Mouse (Mus musculus) CH12.LX (cell line): ENCODE measurements around the gene Tnrc6b. TPM values are rescaled to one million over a fixed set of nuclear protein-coding genes. Genes with fewer than 3 reads are reported as not detected.

ENCODE experiments used
- DNase-seq: peaks from one replicate; pipeline ENCODE4 v3.0.0-alpha.2; 2013; ENCODE audit errors: extremely low read depth
- H3K27ac ChIP-seq: 2 replicates; pipeline ENCODE4 v1.5.1; 2012; ENCODE audit warnings: low read depth, mild to moderate bottlenecking, control low read depth, moderate library complexity; ENCODE audit not compliant: insufficient read depth
- H3K27me3 ChIP-seq: replicated peaks from 2 replicates; pipeline ENCODE3; 2012; ENCODE audit warnings: inconsistent platforms
- H3K36me3 ChIP-seq, 2 experiments: replicated peaks in 1 of 2; 2 replicates each; pipeline versions ENCODE3 to v1.6.1; 2012; ENCODE audit warnings: inconsistent platforms in 1 of 2, low read length in 1 of 2, mild to moderate bottlenecking in 1 of 2, mixed read lengths in 1 of 2, moderate library complexity in 1 of 2; ENCODE audit not compliant: control insufficient read depth in 1 of 2, insufficient read depth in 1 of 2
- H3K4me1 ChIP-seq, 2 experiments: 2 replicates each; pipeline ENCODE4 v1.6.1; 2012; ENCODE audit warnings: inconsistent platforms in 1 of 2, moderate library complexity in 1 of 2; ENCODE audit not compliant: insufficient read depth in 2 of 2, control insufficient read depth in 1 of 2
- H3K4me2 ChIP-seq: 2 replicates; pipeline ENCODE4 v1.6.1; 2012; ENCODE audit warnings: low read depth, mild to moderate bottlenecking, control low read depth; ENCODE audit not compliant: poor library complexity, insufficient read depth, severe bottlenecking
- H3K4me3 ChIP-seq, 3 experiments: fragments of 150-350 bp in 1 of 3; sonication (generic) in 1 of 3; replicated peaks in 1 of 3; 2 replicates each; pipeline versions ENCODE3 to v1.5.1; 2011 to 2012; ENCODE audit warnings: low read depth in 2 of 3, low read length in 2 of 3, mild to moderate bottlenecking in 2 of 3, moderate library complexity in 2 of 3, control low read depth in 1 of 3, improper control_type of control experiment in 1 of 3, inconsistent platforms in 1 of 3, mixed read lengths in 1 of 3; ENCODE audit not compliant: poor library complexity in 1 of 3
- H3K79me2 ChIP-seq: replicated peaks from 2 replicates; pipeline ENCODE4 v1.6.1; 2012; ENCODE audit warnings: mild to moderate bottlenecking, moderate library complexity; ENCODE audit not compliant: control insufficient read depth, poor library complexity, insufficient read depth, severe bottlenecking; ENCODE audit errors: extremely low read depth
- H3K9ac ChIP-seq: 2 replicates; pipeline ENCODE4 v1.6.1; 2012; ENCODE audit warnings: low read depth, mild to moderate bottlenecking, control low read depth, moderate library complexity; ENCODE audit not compliant: insufficient read depth
- H3K9me3 ChIP-seq: replicated peaks from 2 replicates; pipeline ENCODE3; 2012; ENCODE audit warnings: low read length, inconsistent platforms, mixed read lengths
- BHLHE40 ChIP-seq: IDR thresholded peaks from 2 replicates; pipeline ENCODE4 v1.6.1; 2011; ENCODE audit warnings: mild to moderate bottlenecking, low read depth, low read length, improper control_type of control experiment
- CTCF ChIP-seq, 2 experiments: IDR thresholded peaks in 1 of 2; conservative IDR thresholded peaks in 1 of 2; 2 replicates each; pipeline ENCODE4 v1.5.1; 2011 to 2012; ENCODE audit warnings: low read depth in 2 of 2, low read length in 2 of 2, improper control_type of control experiment in 1 of 2, inconsistent platforms in 1 of 2, mild to moderate bottlenecking in 1 of 2, moderate library complexity in 1 of 2
- E2F4 ChIP-seq: IDR thresholded peaks from 2 replicates; pipeline ENCODE4 v1.6.1; 2011; ENCODE audit warnings: low read depth, low read length, improper control_type of control experiment; ENCODE audit not compliant: insufficient replicate concordance
- EP300 ChIP-seq: IDR thresholded peaks from 2 replicates; pipeline ENCODE4 v1.6.1; 2011; ENCODE audit warnings: low read length, improper control_type of control experiment
- ETS1 ChIP-seq: conservative IDR thresholded peaks from 2 replicates; pipeline ENCODE4 v1.6.1; 2012; ENCODE audit warnings: low read depth, mild to moderate bottlenecking, inconsistent platforms, low read length, improper control_type of control experiment, moderate library complexity
- GABPA ChIP-seq: IDR thresholded peaks from 2 replicates; pipeline ENCODE4 v1.6.1; 2012; ENCODE audit warnings: low read depth, low read length, improper control_type of control experiment, inconsistent platforms; ENCODE audit not compliant: insufficient replicate concordance
- HCFC1 ChIP-seq: IDR thresholded peaks from 2 replicates; pipeline ENCODE4 v1.6.1; 2012; ENCODE audit warnings: low read depth, mild to moderate bottlenecking, inconsistent platforms, low read length, improper control_type of control experiment
- IRF4 ChIP-seq: IDR thresholded peaks from 2 replicates; pipeline ENCODE4 v1.6.1; 2014; ENCODE audit warnings: low read depth, mild to moderate bottlenecking, inconsistent platforms, low read length, improper control_type of control experiment
- JUND ChIP-seq: conservative IDR thresholded peaks from 2 replicates; pipeline ENCODE4 v1.6.1; 2011; ENCODE audit warnings: low read depth, low read length, improper control_type of control experiment
- KAT2A ChIP-seq: IDR thresholded peaks from 2 replicates; pipeline ENCODE4 v1.6.1; 2012; ENCODE audit warnings: low read length, improper control_type of control experiment, inconsistent platforms; ENCODE audit not compliant: insufficient replicate concordance
- MAFK ChIP-seq: IDR thresholded peaks from 2 replicates; pipeline ENCODE4 v1.6.1; 2011; ENCODE audit warnings: low read length, improper control_type of control experiment; ENCODE audit not compliant: insufficient replicate concordance
- MAZ ChIP-seq: IDR thresholded peaks from 2 replicates; pipeline ENCODE4 v1.6.1; 2012; ENCODE audit warnings: low read depth, mild to moderate bottlenecking, inconsistent platforms, low read length, improper control_type of control experiment, moderate library complexity
- NRF1 ChIP-seq: IDR thresholded peaks from 2 replicates; pipeline ENCODE4 v1.6.1; 2014; ENCODE audit warnings: low read depth, mild to moderate bottlenecking, inconsistent platforms, low read length, improper control_type of control experiment, moderate library complexity
- PAX5 ChIP-seq: IDR thresholded peaks from 2 replicates; pipeline ENCODE4 v1.6.1; 2012; ENCODE audit warnings: low read length, inconsistent platforms, mixed read lengths
- RCOR1 ChIP-seq: conservative IDR thresholded peaks from 2 replicates; pipeline ENCODE4 v1.6.1; 2012; ENCODE audit warnings: low read depth, mild to moderate bottlenecking, inconsistent platforms, low read length, improper control_type of control experiment
- SMC3 ChIP-seq: IDR thresholded peaks from 2 replicates; pipeline ENCODE4 v1.6.1; 2011; ENCODE audit warnings: low read depth, low read length, improper control_type of control experiment
- USF1 ChIP-seq: IDR thresholded peaks from 2 replicates; pipeline ENCODE4 v1.6.1; 2014; ENCODE audit warnings: low read depth, mild to moderate bottlenecking, inconsistent platforms, low read length, improper control_type of control experiment
- ZKSCAN1 ChIP-seq: IDR thresholded peaks from 2 replicates; pipeline ENCODE4 v1.6.1; 2012; ENCODE audit warnings: low read depth, inconsistent platforms, low read length, improper control_type of control experiment, borderline replicate concordance
- ZMIZ1 ChIP-seq: IDR thresholded peaks from 2 replicates; pipeline ENCODE4 v1.6.1; 2012; ENCODE audit warnings: low read depth, mild to moderate bottlenecking, inconsistent platforms, low read length, improper control_type of control experiment
- dilution Hi-C: fragments of 300-500 bp; cut with MboI; formaldehyde crosslinking; loops from 2 replicates; pipeline ENCODE4 v1.14.3; 2020; ENCODE audit warnings: low sequenced_read_pairs; ENCODE audit not compliant: extremely low pct_unique_long_range_greater_than_20kb, extremely low pct_ligation_motif_present
- in situ Hi-C: fragments of 300-500 bp; cut with MboI; formaldehyde crosslinking; loops from 3 replicates; pipeline ENCODE4 v1.14.3; 2019; ENCODE audit warnings: low sequenced_read_pairs, low pct_ligation_motif_present, low pct_unique_long_range_greater_than_20kb, mixed read lengths
- polyA plus RNA-seq: library from polyadenylated mRNA; unstranded; fragments of >175 nt; gene quantifications from 2 replicates; pipeline ENCODE4 v1.2.1, GENCODE M21; 2012; ENCODE audit warnings: low read depth; ENCODE audit not compliant: insufficient read length
- total RNA-seq, 2 experiments: library from RNA; depleted of rRNA; stranded (reverse); fragments of 300-350 nt in 1 of 2; fragments of >200 nt in 1 of 2; gene quantifications; 2 replicates each; pipeline ENCODE4 v1.2.3; 2012 to 2014

The Tnrc6b gene
- total and polyA plus RNA-seq, 3 experiments, result 6.0 to 17.1 (median 16.1) TPM

DNA sequence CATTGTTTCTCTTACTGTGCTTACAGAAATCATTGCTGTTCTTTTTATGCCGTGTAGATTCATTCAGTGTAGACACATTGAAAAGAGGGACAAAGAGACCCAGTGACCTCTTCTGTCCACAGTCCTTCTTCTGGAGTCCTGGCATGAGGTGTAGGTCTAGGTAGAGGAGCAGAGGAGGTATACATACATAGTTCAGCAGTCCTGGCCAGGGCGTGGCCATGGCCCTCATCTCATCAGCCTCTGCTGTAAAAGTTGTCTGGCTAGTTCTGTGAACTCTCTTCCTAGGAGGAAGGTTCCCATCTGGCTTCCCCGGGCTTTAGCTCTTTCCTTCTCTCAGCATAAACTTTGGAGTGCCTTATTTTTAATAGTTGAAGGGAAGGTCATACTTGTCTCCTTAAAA is 99.1 kb downstream of the Tnrc6b start:
- dilution Hi-C loops, result no loop called here
- no peak overlapping the region for H3K4me3 ChIP-seq
- no peak overlapping the region for H3K4me2 ChIP-seq
- no peaks in the 10 kb centered on the region for H3K27me3 ChIP-seq
- H3K36me3 ChIP-seq, result peaks cover 5 to 30% of the 10 kb centered on the region in 2 experiments
- TF ChIP-seq BHLHE40 (no peak), KAT2A (no peak), GABPA (no peak), ZKSCAN1 (no peak), ZMIZ1 (no peak), RCOR1 (no peak), SMC3 (no peak), MAFK (no peak), NRF1 (no peak), CTCF (conservative IDR thresholded peaks at IDR 0.05 in 1 of 2, IDR thresholded peaks at IDR 0.05 in 1 of 2; ENCODE audit: low read depth in 2 of 2, low read length in 2 of 2) (no peak), JUND (no peak), E2F4 (no peak), PAX5 (no peak), USF1 (no peak), MAZ (no peak)
- peaks cover 5 to 72% of the 10 kb centered on the region in 2 experiments for H3K4me1 ChIP-seq
- no peak overlapping the region for H3K27ac ChIP-seq
- no peaks in the 10 kb centered on the region for H3K9me3 ChIP-seq
- no peak overlapping the region for H3K9ac ChIP-seq
- H3K79me2 ChIP-seq, result peaks cover 89% of the 10 kb centered on the region
- in situ Hi-C loops, result no loop called here
- no peak for DNase-seq

GRCm38 (mm10) chr15:80812840-80813239 is 101.7 kb downstream of the Tnrc6b start:
- no peak for TF ChIP-seq MAFK
- TF ChIP-seq HCFC1, result no peak
- 0 out of 2 replicates have a peak, but pooled peaks have one; percentile 22 for TF ChIP-seq EP300
- 0 out of 2 replicates have a peak, but pooled peaks have one; percentile 14 for TF ChIP-seq ETS1
- no peak for TF ChIP-seq IRF4
- TF ChIP-seq USF1, result no peak
- dilution Hi-C loops (no loop called here), in situ Hi-C loops (no loop called here)

More at GRCm38 (mm10) chr15:80812840-80813239, 101.7 kb downstream of the Tnrc6b start:
- Histone ChIP-seq H3K36me3 (peaks cover 5 to 23% of the 10 kb centered on the region in 2 experiments), H3K9ac (no peak overlapping the region), H3K9me3 (no peaks in the 10 kb centered on the region), H3K79me2 (peaks cover 89% of the 10 kb centered on the region), H3K4me1 (peaks cover under 1 to 67% of the 10 kb centered on the region in 2 experiments; a peak in 3 of 4 replicates), H3K27me3 (no peaks in the 10 kb centered on the region), H3K4me2 (no peak overlapping the region), H3K4me3 (no peak overlapping the region), H3K27ac (no peak overlapping the region)
- DNase-seq, result no peak
